Mouse (Mus musculus): ENCODE data around the gene Thap2.

DNA sequence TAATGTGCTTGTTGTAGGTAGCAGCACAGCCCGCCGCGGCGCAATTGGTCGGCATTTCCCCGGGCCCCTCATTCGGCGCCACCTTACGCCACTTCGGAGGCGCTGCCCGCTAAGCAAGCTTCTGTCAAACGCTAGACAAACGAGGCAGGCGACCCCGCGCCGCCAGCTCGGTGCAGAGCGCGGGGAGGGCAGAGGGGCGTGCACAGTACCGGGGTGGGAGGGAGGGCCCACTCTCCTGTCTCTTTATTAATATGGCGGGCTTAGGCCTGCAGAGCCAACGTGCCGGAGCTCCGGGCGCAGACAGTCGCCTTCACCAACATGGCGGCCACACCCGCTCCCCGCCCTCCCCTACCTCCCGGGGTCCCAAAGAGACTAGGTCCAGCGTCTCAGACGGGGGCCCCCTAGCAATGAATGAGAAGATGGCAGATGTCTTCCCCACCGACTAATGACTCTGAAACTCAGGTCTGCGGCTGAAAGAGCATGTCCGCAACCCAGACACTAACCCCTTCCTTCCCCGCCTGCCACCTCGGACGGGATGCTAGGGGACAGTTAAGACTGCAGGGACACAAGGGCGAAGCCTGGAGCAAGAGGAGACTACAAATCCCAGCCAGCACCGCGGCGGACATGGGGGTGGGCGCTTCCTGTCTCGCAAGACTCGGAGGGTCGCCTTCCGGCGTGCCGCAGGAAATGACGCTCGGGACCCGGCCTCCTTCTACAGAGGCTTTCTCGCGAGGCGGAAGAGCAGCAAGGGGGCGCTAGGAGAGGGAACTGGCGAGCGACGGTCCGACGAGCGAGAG is at the start of gene Thap2, which contains the start of gene Zfc3h1:
- TF ChIP-seq CTCF (IDR thresholded peaks at IDR 0.05; ENCODE audit: borderline replicate concordance, insufficient read depth, low read depth, low read length) (peak; percentile 49; the same call in 1 of the 2 replicates), POLR2A (IDR thresholded peaks at IDR 0.05; ENCODE audit: borderline replicate concordance, insufficient read depth, low read length) (peak; percentile 91)
